Mouse (Mus musculus) erythroblast, embryonic 14.5 days (primary cell): Measurements from ENCODE around the gene Ptpn12. TPM values are rescaled to one million over a fixed set of nuclear protein-coding genes. Genes with fewer than 3 reads are reported as not detected.

ENCODE experiments used
- H3K27me3 ChIP-seq: 2 replicates; pipeline ENCODE4 v1.6.1; 2012; ENCODE audit warnings: inconsistent platforms; ENCODE audit not compliant: control insufficient read depth
- H3K36me3 ChIP-seq: 2 replicates; pipeline ENCODE4 v1.6.1; 2012; ENCODE audit warnings: mild to moderate bottlenecking, inconsistent platforms; ENCODE audit not compliant: control insufficient read depth
- H3K4me1 ChIP-seq: 2 replicates; pipeline ENCODE4 v1.6.1; 2012; ENCODE audit warnings: inconsistent platforms; ENCODE audit not compliant: control insufficient read depth
- H3K4me3 ChIP-seq: replicated peaks from 2 replicates; pipeline ENCODE3; 2012; ENCODE audit warnings: moderate library complexity, mild to moderate bottlenecking, inconsistent platforms
- H3K9me3 ChIP-seq: 2 replicates; pipeline ENCODE4 v1.6.1; 2012; ENCODE audit warnings: low read length, inconsistent platforms, mixed read lengths; ENCODE audit not compliant: control insufficient read depth
- GATA1 ChIP-seq: IDR thresholded peaks from 2 replicates; pipeline ENCODE4 v1.6.1; 2012; ENCODE audit warnings: low read length, inconsistent platforms, mixed read lengths
- TAL1 ChIP-seq: IDR thresholded peaks from 3 replicates; pipeline ENCODE4 v1.6.1; 2012; ENCODE audit warnings: low read length, inconsistent platforms, mixed read lengths
- polyA plus RNA-seq: library from polyadenylated mRNA; stranded (reverse); fragments of >175 nt; gene quantifications from 2 replicates; pipeline ENCODE4 v1.2.3, GENCODE M21; 2012

Gene Ptpn12
- polyA plus RNA-seq, 1 experiment = 0.43 TPM

DNA sequence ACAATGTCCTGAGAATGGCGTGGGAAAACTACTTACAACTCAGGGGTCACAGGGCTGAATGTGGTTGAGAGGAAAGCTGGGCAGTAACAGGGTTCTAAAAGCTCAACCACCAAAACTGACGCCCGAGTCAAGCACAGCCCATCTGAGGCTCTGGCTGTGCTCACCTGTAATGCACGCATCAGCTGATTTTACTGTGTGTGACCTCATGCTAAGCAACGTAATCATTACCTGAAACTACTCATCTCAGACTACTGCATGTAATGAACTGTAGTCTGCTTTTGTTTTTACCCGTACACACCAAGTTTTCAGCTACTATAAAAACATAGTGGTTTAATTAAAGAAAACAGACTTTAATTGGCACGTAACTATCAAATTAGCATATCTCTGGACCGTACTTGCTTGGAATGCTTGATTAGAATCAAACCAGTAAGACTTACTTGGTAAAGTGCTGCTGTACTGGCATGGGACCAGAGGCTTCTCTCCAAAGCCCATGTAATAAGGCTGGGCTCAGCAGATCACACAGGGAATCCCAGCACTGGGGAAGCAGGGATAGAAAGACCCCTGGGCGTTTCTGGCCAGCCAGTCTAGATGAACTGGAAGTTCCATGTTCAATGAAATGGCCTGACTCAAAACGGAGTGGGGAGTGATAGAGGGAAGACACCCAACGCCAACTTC lies 22.2 kb downstream of the Ptpn12 start:
- Histone ChIP-seq H3K4me3 (no peak overlapping the region), H3K36me3 (peaks cover 9% of the 10 kb centered on the region), H3K27me3 (no peaks in the 10 kb centered on the region), H3K4me1 (peaks cover 2% of the 10 kb centered on the region), H3K9me3 (no peaks in the 10 kb centered on the region)
- TF ChIP-seq GATA1 (no peak), TAL1 (no peak)

DNA sequence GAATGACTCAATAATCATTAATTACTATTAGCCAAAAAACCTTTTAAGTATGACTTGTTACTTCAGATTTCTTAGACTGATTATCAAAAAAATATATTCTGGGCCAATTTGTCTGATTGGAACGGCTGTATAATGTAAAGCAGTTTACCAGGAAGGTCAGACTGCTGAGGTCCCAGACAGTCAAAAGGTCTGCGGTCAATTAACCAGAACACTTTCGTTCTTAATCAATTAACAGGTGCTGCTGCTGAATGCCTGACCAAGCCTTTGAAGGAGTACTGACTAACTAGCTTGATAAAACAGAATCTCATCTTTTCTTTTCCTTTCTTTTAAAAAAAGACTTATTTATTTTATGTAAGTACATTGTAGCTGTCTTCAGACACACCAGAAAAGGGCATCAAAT lies 23.1 kb downstream of the Ptpn12 start:
- no peaks in the 10 kb centered on the region for H3K9me3 ChIP-seq
- TF ChIP-seq GATA1 = no peak
- TF ChIP-seq TAL1 = no peak
- H3K4me3 ChIP-seq = no peak overlapping the region
- H3K36me3 ChIP-seq = peaks cover 16% of the 10 kb centered on the region
- peaks cover 2% of the 10 kb centered on the region; the same call in 1 of the 2 replicates for H3K4me1 ChIP-seq
- no peaks in the 10 kb centered on the region for H3K27me3 ChIP-seq

DNA sequence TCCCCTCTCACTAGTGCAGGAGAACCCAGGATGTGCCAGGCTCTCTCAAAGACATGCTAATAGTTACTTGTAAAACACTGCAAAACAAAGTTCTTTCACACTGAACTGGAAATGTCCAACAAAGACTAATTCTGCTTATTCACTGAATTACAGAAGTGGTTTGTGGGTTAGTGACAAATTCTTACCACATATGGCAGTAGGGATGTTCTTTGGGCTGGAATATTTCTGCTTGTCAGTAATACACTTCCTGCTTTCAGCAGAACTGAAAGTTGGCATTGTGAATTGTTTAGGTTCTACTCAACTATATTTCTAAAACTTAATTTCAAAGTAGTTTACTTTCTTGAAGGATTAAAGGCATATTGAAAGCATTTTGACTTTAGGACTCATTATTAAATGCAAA lies 25.5 kb downstream of the Ptpn12 start:
- Histone ChIP-seq H3K9me3 (no peaks in the 10 kb centered on the region), H3K36me3 (peaks cover 28% of the 10 kb centered on the region), H3K27me3 (no peaks in the 10 kb centered on the region), H3K4me3 (no peak overlapping the region), H3K4me1 (no peaks in the 10 kb centered on the region)
- TF ChIP-seq TAL1 = no peak
- TF ChIP-seq GATA1 = no peak

DNA sequence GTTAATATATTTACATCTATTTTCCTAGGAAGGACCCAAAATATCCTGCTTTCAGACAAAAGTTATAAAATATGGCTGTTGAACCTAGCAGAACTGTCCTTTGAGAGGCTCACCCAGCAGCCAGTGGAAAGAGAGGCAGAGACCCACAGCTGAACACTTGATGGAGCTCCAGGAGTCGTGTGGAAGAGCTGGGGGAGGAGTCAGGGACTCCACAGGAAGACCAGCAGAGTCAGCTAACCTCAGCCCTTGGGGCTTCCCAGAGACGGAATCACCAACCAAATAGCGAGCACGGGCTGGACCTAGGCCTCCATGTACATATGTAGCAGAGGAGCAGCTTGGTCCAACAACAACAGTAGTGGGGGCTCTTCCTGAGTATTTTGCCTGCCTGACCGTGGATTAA lies 38.6 kb downstream of the Ptpn12 start:
- Histone ChIP-seq H3K4me3 (no peak overlapping the region), H3K4me1 (0 out of 2 replicates have a peak, but pooled peaks cover 1% of the 10 kb centered on the region), H3K36me3 (peaks cover 67% of the 10 kb centered on the region), H3K9me3 (no peaks in the 10 kb centered on the region), H3K27me3 (no peaks in the 10 kb centered on the region)
- TF ChIP-seq GATA1 (no peak), TAL1 (no peak)

DNA sequence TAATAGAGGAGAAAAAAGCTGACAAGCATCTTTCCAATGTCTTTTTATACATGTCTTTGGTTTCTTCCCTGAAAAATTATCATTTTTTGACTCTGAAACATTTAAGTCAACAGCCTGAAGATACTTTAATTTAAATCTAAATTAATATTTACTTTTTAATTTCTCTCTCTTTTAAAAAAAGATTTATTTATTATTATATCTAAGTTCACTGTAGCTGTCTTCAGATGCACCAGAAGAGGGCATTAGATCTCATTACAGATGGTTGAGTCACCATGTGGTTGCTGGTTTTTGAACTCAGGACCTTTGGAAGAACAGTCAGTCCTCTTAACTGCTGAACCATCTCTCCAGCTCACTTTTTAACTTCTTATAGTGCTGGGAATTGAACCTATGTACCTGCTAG lies 44.8 kb downstream of the Ptpn12 start:
- TF ChIP-seq TAL1 = no peak
- no peak for TF ChIP-seq GATA1
- H3K9me3 ChIP-seq = no peaks in the 10 kb centered on the region
- no peaks in the 10 kb centered on the region for H3K4me1 ChIP-seq
- H3K36me3 ChIP-seq = peaks cover 82% of the 10 kb centered on the region
- H3K4me3 ChIP-seq = no peak overlapping the region
- no peaks in the 10 kb centered on the region for H3K27me3 ChIP-seq

DNA sequence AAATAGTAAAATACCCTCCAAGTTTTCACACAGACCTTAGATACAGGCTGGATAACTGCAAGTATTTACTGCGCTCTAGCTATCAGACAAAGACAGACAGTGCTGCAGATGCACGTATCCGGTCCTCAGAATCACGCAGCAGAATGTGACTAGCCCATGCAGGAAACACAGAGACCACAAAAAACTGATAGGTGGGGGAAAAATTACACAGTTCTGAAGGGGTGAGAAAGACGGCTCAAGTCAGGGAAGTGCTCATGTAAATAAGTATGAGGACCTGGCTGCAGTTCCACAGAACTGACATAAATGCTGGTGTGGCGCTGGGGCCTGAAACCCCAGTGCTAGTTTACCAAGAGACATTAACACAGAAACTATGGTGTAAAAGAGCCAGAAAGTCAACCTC lies 53.0 kb downstream of the Ptpn12 start:
- peaks cover 70% of the 10 kb centered on the region for H3K36me3 ChIP-seq

DNA sequence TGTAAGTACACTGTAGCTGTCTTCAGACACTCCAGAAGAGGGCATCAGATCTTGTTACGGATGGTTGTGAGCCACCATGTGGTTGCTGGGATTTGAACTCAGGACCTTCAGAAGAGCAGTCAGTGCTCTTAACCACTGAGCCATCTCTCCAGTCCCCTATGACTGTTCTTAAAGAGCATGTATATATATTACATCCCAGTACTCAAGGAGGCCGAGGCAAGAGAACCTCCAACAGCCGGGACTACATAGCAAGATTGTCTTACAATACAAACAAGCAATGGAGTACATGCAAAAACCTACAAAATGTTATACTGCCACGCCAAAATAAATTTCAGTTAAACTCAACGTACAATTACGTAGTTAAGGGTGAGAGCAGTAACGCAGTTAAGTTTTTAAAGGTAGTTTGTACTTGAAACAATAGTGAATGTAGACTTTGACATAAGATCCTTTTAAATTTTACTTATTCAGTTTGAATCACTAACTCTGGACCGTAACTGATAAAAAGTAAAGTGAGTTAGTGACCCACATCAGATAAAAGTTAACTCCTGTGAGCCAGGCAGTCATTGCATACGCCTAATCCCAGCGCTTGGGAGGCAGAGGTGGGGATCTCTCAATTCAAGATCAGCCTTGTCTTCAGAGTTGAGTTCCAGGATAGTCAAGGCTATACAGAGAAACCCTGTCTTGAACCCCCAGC lies 53.9 kb downstream of the Ptpn12 start:
- Histone ChIP-seq H3K36me3 (peaks cover 73% of the 10 kb centered on the region), H3K4me1 (peaks cover 36% of the 10 kb centered on the region)

More for the DNA sequence above, 53.0 kb downstream of the Ptpn12 start:
- peaks cover 5% of the 10 kb centered on the region; the same call in 1 of the 2 replicates for H3K9me3 ChIP-seq
- TF ChIP-seq GATA1 = no peak
- TF ChIP-seq TAL1 = no peak
- peaks cover 31% of the 10 kb centered on the region for H3K4me1 ChIP-seq
- no peak overlapping the region for H3K4me3 ChIP-seq
- H3K27me3 ChIP-seq = no peaks in the 10 kb centered on the region

DNA sequence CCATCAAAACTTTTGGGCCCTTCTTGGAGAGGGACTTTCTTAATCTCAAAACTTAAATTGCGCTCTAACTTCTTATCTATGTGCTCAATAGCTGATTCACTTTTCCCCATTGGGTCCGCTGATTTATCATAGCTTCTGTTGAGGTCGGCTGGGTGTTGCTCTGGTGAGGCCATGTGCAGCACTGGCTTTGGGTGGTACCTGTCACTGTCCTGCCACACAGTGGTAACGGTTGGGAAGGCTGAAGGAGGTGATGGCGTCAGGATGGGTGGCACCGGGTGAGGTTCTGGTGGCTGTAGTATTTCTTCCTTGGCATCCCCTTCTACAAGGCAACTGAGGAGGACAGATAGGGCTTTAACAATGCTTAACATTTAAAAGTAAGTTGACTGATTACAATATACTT lies 57.3 kb downstream of the Ptpn12 start:
- H3K4me1 ChIP-seq = peaks cover 36% of the 10 kb centered on the region
- H3K36me3 ChIP-seq = peaks cover 86% of the 10 kb centered on the region
- H3K4me3 ChIP-seq = no peak overlapping the region

More for the DNA sequence above, 53.9 kb downstream of the Ptpn12 start:
- Histone ChIP-seq H3K27me3 (no peaks in the 10 kb centered on the region), H3K4me3 (no peak overlapping the region), H3K9me3 (peaks cover 5% of the 10 kb centered on the region; the same call in 1 of the 2 replicates)
- TF ChIP-seq GATA1 (no peak), TAL1 (no peak)

DNA sequence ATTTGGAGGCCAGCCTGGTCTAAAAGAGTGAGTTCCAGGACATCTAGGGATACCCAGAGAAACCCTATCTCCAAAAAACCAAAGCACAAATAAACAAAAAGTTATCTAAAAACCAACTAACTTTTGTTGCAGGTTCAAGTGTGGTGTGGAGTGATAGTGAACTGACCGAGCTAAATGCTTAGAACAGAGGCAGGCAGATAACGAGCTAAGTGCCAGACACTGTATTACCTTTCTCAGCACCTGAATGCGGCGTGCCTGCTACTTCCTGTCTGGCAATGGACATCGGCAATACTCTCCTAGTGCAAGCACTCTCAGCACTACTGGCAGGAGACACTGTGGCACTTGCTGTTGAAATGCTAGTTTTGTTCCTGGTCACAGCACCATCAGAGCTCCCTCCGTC lies 58.2 kb downstream of the Ptpn12 start:
- H3K4me3 ChIP-seq = no peak overlapping the region
- TF ChIP-seq TAL1 = no peak
- TF ChIP-seq GATA1 = no peak
- no peaks in the 10 kb centered on the region for H3K27me3 ChIP-seq
- H3K9me3 ChIP-seq = peaks cover 5% of the 10 kb centered on the region; the same call in 1 of the 2 replicates
- H3K36me3 ChIP-seq = peaks cover 83% of the 10 kb centered on the region
- peaks cover 28% of the 10 kb centered on the region for H3K4me1 ChIP-seq

More for the DNA sequence above, 57.3 kb downstream of the Ptpn12 start:
- peaks cover 5% of the 10 kb centered on the region; the same call in 1 of the 2 replicates for H3K9me3 ChIP-seq
- no peaks in the 10 kb centered on the region for H3K27me3 ChIP-seq
- no peak for TF ChIP-seq TAL1
